Mouse (Mus musculus) testis, adult 2 months (tissue): ENCODE data around the gene Hfe2.

Experiments
- CTCF ChIP-seq: fragments of 200-500 bp; IDR thresholded peaks from 2 replicates; pipeline ENCODE4 v1.5.1; 2012; ENCODE audit warnings: low read depth, mild to moderate bottlenecking, inconsistent platforms, low read length, moderate library complexity; ENCODE audit not compliant: control insufficient read depth, insufficient read depth, insufficient replicate concordance
- POLR2A ChIP-seq: fragments of 200-500 bp; IDR thresholded peaks from 2 replicates; pipeline ENCODE4 v1.6.1; 2012; ENCODE audit warnings: low read depth, mild to moderate bottlenecking, inconsistent platforms, low read length, moderate library complexity; ENCODE audit not compliant: control insufficient read depth

GRCm38 (mm10) chr3:96559911-96560850 lies 35.2 kb downstream of the Hfe2 start:
- TF ChIP-seq POLR2A (no peak), CTCF (no peak)
